Mouse (Mus musculus) R1 (cell line): ENCODE measurements around the gene Slc22a22.
"Not testable (repeated sequence)": the region's sequence is repeated elsewhere in the genome, so short reads cannot be mapped to it uniquely, and the experiment has no call there.

ENCODE experiments used
- DNase-seq: peaks from one replicate; pipeline ENCODE4 v3.0.0-alpha.2; 2018; ENCODE audit warnings: low read depth, low spot score

The Slc22a22 gene

DNA sequence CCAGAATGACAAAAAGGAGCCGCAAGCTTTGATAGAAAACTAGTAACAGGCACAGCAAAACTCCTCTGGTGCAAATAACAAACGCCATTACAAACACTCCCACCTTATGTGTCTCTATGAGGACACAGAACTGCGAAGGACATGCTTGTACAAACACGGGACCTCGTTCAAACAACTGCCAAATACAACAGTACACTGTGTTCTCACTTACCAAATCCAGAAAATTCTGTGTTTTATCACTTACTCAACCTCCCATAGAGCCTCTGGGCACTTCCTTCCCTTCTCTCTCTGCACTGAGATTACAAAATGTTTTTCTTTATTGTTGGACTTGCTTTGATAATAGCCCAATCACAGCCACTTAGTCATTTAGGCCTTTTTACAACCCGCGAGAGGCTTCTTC is 97.0 kb downstream of the Slc22a22 start:
- no peak for DNase-seq

- DNase-seq, result no peak
These were observed 111.0 kb downstream of the Slc22a22 start for GRCm38 (mm10) chr15:57366446-57366845.

- DNase-seq, result no peak
These were observed 122.1 kb downstream of the Slc22a22 start for GRCm38 (mm10) chr15:57355278-57355677.

- DNase-seq, result no peak
These were observed 136.9 kb downstream of the Slc22a22 start for GRCm38 (mm10) chr15:57340499-57340898.

GRCm38 (mm10) chr15:57331326-57331725 is 146.1 kb downstream of the Slc22a22 start:
- DNase-seq, result no peak

GRCm38 (mm10) chr15:57318001-57318400 is 159.4 kb downstream of the Slc22a22 start:
- no peak for DNase-seq

DNA sequence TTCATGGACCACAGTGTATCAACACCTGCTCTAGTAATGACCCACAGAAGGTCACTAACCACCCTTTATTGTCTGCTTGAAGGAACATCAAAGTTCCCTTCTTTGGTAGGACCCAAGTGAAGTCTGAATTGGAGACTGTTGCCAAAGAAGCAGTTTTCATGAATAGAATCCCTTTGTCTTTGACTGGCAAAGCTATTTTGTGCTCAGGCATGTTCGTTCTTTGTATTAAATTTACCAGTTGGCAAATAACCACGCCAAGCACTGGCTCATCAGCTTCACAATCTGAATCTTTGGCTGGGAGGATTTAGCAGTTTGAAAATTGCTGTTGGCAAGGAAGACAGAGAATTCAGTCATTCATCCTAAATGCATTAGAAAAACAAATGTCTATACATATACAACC is 160.9 kb downstream of the Slc22a22 start:
- DNase-seq, result no peak

GRCm38 (mm10) chr15:57302710-57303109 is 174.7 kb downstream of the Slc22a22 start:
- DNase-seq, result no peak

DNA sequence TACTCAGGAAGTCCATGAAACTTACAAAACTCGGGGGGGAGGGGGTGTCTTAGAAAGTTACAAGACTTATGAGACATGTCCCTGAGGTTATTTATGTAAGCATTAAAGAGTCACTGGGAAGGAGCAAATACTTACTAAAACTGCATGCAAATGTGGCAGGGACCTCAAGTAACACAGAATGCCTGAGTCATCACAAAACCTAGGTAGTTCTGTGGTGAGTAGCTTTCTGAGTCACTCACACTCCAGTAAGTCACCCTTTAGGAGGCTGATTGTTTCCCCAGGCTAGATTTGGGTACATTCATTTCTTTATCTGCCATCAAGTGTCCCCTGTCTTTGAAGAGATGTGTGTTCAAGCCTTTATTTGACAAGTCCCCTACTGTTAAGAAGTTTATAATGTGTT is 198.9 kb downstream of the Slc22a22 start:
- no peak for DNase-seq

- DNase-seq, result no peak
These were observed 201.0 kb downstream of the Slc22a22 start for GRCm38 (mm10) chr15:57276411-57276810.

GRCm38 (mm10) chr15:57240061-57240460 is 237.4 kb downstream of the Slc22a22 start:
- not testable (repeated sequence) for DNase-seq

DNA sequence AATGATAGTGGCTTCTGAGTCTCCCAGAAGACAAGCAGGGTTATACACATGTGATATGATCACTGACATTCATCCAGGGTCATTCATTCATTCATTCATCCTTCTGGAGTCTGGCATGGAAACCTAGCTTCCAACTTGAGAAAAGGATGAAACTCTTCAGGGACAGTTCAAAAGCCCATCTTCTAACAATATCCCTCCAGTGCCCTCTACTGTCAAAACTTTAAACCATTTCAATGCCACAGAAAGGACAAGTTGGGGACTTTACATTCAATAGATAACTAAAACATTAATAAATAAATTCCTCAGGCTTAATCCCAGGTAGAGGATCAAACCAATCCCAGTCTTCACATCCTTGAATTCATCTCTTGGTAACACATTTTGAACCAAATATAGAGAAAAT is 247.0 kb downstream of the Slc22a22 start:
- no peak for DNase-seq

DNA sequence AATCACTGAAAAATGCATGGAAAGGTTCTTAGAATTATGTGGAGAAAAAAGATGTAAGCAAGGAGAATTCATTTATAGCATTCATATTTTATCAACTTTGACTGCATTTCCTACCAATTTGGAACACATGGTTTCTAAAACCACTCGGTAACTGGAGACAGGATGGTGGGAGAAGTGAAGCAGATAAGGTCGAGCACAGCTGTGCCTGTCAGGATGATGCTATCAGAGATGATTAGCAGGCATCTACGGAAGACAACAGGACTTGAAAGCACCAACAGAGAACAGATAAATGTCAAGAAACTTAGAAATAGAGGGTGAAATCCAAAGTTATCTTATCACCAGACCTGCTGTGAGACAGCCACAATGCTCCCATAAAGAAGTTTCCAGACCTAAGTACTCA is 272.1 kb downstream of the Slc22a22 start:
- DNase-seq, result no peak

- DNase-seq, result no peak
These were observed 272.9 kb downstream of the Slc22a22 start for GRCm38 (mm10) chr15:57204444-57204930.
